Mouse (Mus musculus) fibroblast of lung, adult 2 months (primary cell): ENCODE results near the gene Slc22a30.
"Not testable (repeated sequence)": the region's sequence is repeated elsewhere in the genome, so short reads cannot be mapped to it uniquely, and the experiment has no call there.

Experiments
- DNase-seq: peaks from one replicate; pipeline ENCODE4 v3.0.0-alpha.2; 2011; ENCODE audit warnings: low read depth

Gene Slc22a30

DNA sequence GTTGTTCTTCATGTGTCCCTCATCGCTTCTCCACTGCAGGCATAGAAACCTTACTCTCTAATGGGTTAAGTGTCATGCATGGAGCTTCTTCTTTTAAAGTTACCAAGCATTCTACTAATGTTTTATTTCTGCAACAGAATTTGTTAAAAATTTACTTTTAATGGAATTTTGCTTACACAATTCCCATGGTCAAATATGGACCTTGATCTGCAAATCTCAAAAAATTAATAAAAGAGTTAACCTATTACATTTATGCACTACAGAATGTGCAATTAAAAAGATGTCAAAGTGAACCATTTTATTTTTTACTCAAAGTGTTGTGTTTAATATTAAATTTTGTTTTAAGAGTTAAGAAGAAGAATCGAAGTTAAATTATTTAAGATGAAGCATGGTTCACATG is at the start of gene Slc22a30:
Gene Slc22a30 (minus strand): TSS at position 101 of the 400 bp plus-strand sequence.
- DNase-seq, result not testable (repeated sequence)

- no peak for DNase-seq
Measured at GRCm38 (mm10) chr19:8448321-8448720, 43.4 kb upstream of the Slc22a30 start.

DNA sequence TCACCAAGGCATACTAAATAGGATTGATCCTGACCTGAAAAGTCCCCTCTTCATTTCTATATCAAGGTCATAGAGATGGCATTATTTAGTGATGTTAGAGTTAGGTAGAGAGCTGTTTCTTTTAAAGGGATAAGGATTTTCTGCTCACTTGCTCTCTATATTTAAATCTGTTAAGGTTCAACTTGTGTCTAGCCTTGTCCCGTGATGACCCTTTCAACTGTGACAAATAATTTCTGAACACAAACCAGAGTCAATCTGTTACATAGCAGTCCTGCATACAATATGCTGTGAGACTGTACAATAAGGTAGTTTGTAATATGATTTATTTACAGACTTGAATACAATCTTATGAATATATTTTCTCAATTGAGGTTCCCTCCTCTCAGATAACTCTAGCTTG is 42.6 kb upstream of the Slc22a30 start:
- DNase-seq, result no peak

GRCm38 (mm10) chr19:8431051-8431662 is 26.2 kb upstream of the Slc22a30 start:
- no peak for DNase-seq

DNA sequence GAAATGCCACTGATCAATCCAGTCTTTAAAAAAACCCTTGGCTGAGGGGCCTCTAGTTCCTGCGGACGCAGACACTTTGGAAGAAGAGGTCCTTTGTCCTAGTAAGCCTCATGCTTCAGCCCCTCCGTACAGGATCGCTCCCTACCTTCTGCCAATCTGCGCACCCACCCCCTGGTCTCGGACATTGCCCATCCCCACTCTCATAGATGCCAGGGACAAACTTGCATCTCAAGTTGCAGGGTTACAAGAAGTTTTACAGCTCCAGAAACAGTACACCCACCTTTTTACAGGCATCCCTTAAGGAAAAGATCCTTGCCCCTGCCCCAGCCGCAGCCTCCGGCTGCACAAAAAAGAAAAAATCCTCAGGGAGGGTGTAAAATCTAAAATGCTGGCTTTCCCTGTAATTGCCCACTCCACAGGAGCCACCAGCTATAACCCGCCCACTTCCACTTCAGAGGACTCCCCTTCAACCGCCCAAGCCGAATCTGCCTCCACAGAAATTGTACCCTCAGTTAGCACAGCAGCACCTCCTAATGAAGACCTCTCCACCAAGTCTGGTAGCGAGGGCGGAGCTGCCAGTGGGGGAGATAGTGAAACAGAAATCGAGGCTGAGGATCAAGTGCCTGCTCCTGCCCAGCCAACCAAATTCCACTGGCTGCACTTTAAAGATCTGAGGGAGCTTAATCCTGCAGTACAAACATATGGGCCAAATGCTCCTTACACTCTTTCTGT is 2.5 kb upstream of the Slc22a30 start:
- not testable (repeated sequence) for DNase-seq
